Mouse (Mus musculus) right cerebral cortex, postnatal 36 days (tissue): ENCODE results near the gene Clstn3.
"Not testable (repeated sequence)": the region's sequence is repeated elsewhere in the genome, so short reads cannot be mapped to it uniquely, and the experiment has no call there.

ENCODE experiments used
- DNase-seq, 2 experiments: peaks; one replicate each; pipeline ENCODE4 v3.0.0; 2022; ENCODE audit warnings: low spot score in 2 of 2, mixed read lengths in 1 of 2

The Clstn3 gene

DNA sequence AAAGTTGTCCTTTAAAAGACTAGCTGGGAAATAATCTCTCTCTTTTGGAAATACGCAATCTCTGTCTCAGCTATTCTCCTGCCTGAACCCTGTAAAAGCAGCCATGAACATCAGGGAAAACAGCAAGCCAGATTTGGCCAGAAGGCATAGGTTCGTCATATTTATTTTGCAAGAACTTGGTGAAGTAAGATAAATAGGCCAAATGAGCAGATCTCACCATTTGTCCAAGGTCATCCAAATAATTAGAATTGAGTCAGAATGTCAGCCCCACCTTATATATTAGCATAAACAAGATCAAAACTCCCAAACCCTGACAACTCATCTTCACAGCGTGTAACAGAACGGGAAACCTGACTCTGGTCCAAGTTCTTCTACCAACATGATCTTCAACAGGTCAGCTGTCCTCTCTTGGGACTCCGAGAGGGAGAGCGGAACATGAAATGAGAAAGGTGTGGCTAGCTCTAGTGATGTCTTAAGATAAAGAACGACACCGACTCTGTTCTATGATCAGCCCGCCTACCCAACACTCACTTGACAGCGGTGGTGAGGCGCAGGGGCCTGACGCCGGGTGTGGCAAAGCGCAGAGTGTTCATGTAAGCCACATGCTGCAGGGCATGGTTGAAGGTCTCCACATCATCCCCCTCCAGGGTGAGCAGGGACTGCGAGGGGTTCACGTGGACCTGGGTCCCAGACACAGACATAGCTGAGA is 15.5 kb downstream of the Clstn3 start:
- no peak for DNase-seq

DNA sequence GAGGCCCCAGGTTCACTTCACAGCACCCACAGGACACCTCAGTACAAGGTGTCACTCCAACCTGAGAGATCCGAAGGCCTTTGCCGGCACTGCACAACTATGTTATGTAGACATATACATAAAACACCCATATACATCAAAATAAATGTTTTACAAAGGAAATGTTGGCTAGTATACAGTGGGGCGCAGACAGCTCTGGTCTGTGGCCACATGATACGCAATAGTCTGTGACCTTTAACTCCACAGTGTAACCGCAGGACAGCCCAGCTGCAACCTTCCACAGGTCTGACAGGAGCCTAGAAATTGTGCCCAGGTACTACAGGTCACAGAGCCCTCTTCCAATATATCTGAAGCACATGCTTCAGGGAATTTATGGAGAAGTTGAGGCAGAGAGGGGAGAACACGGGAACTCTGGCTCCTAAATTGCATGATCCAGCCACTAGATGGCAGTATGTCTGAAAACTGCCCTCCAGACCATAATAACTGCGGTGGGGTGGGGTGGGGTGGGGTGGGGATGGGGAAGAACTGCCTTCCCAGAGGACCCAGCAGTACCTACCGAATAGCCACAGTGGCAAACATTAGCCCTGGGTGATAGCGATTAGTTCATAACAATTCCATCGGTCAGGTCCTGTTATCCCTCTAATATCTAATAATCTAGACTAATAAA is 16.3 kb downstream of the Clstn3 start:
- DNase-seq: no peak

GRCm38 (mm10) chr6:124447356-124447755 is 17.2 kb downstream of the Clstn3 start:
- no peak for DNase-seq

DNA sequence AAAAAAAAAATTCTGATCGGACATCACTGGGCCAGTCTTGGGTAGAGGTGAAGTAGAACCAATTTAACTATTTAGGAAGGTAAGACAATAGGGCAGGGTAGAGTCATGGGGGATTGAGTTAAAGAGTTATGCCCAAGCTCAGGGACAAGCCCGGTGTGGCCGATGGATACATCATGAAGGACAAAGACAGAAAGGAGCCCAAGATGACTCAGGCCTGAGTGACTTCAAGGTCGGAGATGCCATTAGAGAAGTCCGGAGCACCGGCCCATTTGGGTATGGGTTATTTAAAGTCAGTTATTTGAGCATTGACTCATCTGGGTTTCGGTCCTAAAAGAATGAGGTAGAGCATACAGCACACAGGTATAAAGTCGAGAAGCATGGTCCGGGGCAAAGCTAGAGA is 18.1 kb downstream of the Clstn3 start:
- no peak for DNase-seq

DNA sequence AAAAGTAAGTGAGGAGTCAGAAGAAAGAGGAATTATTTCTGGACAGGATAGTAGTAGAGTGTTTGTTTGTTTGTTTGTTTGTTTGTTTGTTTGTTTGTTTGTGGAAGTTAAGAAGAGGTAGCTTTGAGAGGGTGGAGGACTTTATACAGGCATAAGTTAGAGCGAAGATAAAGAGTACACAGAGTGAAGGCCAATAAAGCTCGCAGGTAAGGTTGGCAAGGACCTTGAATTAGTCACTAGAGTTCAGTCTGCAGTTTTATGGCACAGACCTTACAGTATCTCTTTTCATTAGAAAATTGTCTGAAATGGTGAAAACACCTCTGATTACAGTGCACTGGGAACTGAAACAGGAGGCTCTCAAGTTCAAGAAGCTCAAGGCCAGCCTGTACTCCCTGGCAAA is 18.6 kb downstream of the Clstn3 start:
- no peak for DNase-seq

DNA sequence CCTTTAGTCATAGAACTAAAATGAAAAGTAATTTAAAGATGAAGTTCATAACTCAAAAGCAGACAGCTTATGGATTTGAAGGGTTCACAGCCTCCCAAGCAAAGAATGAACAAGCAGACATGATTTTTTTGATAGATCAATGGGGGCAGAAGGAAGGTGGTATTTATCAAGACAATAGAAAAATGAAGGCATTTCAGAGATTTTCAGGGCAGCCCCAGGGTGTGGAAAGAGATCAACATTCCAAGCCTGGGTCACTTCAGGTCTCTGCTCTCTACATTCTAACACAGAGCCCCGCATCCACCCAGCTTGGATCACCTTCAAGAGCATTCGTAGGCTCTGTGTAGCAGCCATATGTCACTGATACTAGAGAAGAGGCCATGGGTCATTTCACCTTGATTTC is 21.3 kb downstream of the Clstn3 start:
- no peak for DNase-seq

DNA sequence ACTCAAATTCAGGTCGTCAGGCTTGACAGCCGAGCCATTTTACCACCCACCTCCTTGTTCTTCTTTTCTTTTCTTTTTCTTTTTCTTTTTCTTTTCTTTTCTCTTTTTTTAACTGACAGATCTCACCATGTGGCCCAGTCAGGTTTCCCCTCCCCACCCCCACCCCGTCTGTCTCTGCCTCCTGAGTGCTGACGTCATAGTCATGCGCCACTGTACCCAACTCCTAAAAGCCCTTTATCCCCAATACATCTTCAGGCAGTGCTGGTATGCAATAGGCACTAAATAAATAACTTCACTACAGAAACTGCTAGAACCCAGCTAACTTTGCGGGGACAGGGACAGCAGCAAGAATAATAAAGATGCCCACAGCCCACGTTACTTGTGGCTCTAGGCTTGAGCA is 28.3 kb downstream of the Clstn3 start:
- DNase-seq: no peak

DNA sequence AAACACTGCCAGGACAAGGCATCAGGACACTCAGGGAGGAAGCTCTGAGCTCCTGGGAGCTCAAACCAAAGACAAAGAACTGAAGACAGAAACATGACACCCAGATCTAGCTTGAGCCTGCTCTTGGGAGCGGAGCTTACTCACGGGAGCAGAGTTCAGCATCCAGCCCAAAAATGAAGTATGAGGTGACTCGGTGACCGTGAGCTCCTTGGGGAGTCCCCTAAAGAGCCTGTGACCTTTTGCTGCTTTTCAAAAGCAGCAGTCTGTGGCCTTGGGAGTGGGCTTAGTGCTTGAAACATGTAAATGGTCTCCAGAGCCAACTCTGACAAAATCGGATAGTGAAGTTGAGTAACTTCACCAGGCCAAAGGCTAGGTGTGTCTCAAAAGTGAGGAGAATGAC is 29.4 kb downstream of the Clstn3 start:
- no peak for DNase-seq

DNA sequence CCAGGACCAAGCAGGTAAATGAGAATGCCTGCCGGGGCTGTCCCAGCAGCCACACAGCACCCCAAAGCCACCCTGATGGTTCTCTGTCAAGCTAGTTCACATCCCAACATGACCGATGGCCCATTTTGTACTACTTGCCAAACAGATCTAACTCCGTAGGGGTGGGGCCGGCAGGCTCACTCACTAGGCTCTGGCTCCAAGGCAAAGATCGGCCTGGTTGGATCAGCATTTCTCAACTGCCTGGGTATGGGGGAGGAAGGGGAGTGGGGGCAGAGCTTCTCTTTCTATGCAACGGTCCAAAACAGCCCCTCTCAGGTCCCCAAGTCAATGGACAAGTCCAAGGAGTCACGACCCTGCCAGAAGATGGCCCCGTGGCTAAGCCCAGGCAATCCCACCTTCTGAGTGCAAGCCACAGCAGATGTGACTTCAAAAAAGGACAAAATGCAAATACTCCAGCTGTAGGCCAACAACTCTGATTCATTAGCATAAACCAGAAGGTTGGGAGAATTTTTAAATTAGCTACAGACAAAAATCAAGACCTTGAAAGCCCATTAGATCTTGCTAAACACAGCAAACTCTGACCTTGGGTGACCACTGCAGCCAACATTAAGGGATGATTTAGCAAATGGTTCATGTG is 30.8 kb downstream of the Clstn3 start:
- no peak for DNase-seq

- no peak for DNase-seq
Measured at GRCm38 (mm10) chr6:124430784-124431495, 33.7 kb downstream of the Clstn3 start.

- DNase-seq: no peak
Measured at GRCm38 (mm10) chr6:124430379-124430778, 34.2 kb downstream of the Clstn3 start.

DNA sequence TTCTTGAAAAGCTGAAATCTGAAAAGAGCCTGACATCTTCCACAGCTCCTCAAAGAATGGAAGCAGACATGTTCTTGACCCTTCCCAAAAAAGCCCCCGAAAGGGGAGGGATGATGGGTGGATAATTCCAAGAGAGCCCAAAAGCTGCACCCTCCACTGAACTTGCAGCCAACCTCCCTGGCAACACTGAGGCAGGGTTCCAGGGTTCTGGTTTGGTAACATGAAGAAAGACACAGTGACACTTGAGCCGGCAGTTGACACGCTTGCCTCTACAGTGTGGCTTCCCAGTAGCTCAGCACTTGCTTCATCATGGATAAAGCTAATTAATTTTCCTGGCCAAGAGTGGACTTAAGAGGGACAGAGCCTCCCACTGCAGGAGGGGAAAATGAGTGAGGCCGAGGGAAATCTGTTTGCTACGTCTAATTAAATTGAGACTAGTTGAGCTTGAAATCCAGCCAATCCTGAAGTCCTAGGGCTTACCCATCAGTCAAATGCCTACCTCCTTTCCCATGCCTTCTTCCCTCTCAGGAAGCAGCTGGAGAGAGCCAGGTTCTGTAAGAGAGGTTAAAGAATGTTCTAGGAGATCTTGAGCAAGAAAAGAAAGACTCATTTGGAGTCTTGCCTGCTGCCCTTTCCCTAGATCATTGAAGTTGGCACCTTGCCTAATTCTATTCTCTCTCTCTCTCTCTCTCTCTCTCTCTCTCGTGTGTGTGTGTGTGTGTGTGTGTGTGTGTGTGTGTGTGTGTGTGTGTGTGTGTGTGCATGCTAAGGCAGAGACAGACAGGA is 36.6 kb downstream of the Clstn3 start:
- DNase-seq: no peak

- peak in 1 of 2 experiments; percentile 53 for DNase-seq
Measured at GRCm38 (mm10) chr6:124427289-124427688, 37.3 kb downstream of the Clstn3 start.

GRCm38 (mm10) chr6:124426604-124427003 is 38.0 kb downstream of the Clstn3 start:
- DNase-seq: no peak

DNA sequence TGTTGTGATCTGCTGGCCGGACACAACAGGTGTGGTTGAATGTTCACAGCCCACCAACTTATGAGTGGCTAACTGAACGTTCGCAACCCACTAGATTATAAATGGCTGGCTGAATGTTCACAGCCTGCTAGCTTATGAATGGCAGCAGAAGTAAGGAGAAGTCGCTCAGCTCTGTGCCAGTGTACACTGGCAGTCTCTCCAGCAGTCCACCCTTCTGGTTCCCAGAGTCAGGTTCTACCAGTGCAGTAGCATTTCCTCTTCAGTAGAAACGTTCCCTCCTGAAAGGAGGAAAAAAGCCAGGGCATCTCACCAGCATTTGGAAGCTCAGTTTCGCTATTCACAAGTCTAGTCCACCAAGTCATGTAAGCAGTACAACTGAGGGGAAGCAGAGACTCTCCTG is 39.1 kb downstream of the Clstn3 start:
- DNase-seq: no peak

GRCm38 (mm10) chr6:124425042-124425441 is 39.6 kb downstream of the Clstn3 start:
- not testable (repeated sequence) for DNase-seq

DNA sequence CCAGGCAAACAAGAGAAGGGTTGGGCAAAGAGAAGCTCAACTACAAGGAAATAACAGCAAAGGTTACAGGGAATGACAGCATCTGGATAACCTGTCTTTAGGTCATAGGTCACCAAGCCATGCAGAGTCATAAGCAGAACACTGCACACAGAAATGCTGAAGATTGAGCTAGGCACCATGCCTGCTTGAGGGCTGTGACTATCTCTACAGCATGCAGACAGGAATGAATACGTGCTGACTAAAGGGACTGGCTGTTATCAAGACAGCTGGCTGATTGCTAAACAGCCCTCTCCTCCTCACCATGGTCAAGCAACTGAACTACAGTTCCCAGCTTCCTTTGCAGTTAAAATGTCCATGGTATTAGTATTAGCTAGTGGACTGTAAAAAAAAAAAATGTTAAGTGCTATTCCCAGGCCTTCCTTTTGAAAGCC is 40.5 kb downstream of the Clstn3 start:
- DNase-seq: no peak

GRCm38 (mm10) chr6:124418686-124419085 is 45.9 kb downstream of the Clstn3 start:
- no peak for DNase-seq

- DNase-seq: peak; percentile 83 to 87
Measured at GRCm38 (mm10) chr6:124415347-124416088, 49.1 kb downstream of the Clstn3 start.

DNA sequence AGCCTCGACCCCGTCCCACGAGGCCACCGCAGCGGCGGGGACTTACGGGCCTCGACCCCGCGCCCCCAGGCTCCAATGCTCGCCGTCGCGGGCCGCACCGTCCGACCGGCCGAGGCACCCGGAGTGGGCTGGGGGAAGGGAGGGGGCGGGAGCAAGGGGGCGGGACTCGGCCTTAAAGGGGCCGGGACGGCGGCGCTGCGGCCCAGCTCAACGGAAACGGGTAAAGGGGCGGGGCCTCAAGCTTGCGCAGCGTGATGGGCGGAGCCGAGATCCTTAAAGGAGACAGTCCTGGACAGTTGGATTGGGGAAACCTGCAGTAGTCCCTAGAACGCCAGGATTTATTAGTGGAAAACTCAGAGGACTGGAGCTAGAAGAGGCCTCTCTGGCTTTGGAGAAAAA is 49.7 kb downstream of the Clstn3 start, which contains the start of gene Pex5:
Gene Pex5, minus strand, starts transcription at position 141 of the 399 bp plus-strand sequence.
- DNase-seq: peak; percentile 94 to 95
